Mouse (Mus musculus): Measurements from ENCODE around the gene Rapgefl1. TPM values are rescaled to one million over a fixed set of nuclear protein-coding genes. Genes with fewer than 3 reads are reported as not detected.

Rapgefl1 gene
- total and polyA plus RNA-seq, 3 experiments, result 0.08 to 0.29 TPM; not detected in 1

GRCm38 (mm10) chr11:98863028-98863750 is 26.6 kb downstream of the Rapgefl1 start, which contains the start of gene Wipf2:
TSS of gene Wipf2 (plus strand) at chr11:98863638.
- H3K4me3 ChIP-seq (replicated peaks in 1 of 3; ENCODE audit: low read depth in 2 of 3, low read length in 2 of 3, poor library complexity in 1 of 3), result peak within 1 kb of the TSS; percentile 73 to 90 (median 78)
- DNase-seq (ENCODE audit: extremely low read depth), result peak; percentile 99
- no peaks in the 10 kb centered on the region for H3K9me3 ChIP-seq (replicated peaks; ENCODE audit: low read length)
- peaks cover 9 to 19% of the 10 kb centered on the region in 2 experiments for H3K4me1 ChIP-seq (ENCODE audit: control insufficient read depth in 1 of 2, insufficient read depth in 2 of 2)
- H3K9ac ChIP-seq (ENCODE audit: insufficient read depth, low read depth), result peak within 1 kb of the TSS; percentile 90
- in situ Hi-C loops (cut with MboI; ENCODE audit: low pct_ligation_motif_present, low pct_unique_long_range_greater_than_20kb, low sequenced_read_pairs), result loop anchor here (5.0 kb wide), 1 partner anchor 39 kb away; no protein-coding TSS in a partner anchor
- dilution Hi-C loops (cut with MboI; ENCODE audit: extremely low pct_ligation_motif_present, extremely low pct_unique_long_range_greater_than_20kb, low sequenced_read_pairs), result no loop called here
- TF ChIP-seq POLR2AphosphoS2 (IDR thresholded peaks at IDR 0.05; ENCODE audit: low read depth, low read length), result no peak
- no peak for TF ChIP-seq RAD21 (IDR thresholded peaks at IDR 0.05; ENCODE audit: low read depth, low read length)
- no peak for TF ChIP-seq PAX5 (IDR thresholded peaks at IDR 0.05; ENCODE audit: low read length)
- no peak for TF ChIP-seq ZKSCAN1 (IDR thresholded peaks at IDR 0.05; ENCODE audit: borderline replicate concordance, low read depth, low read length)
- TF ChIP-seq CTCF (conservative IDR thresholded peaks at IDR 0.05 in 1 of 2, IDR thresholded peaks at IDR 0.05 in 1 of 2; ENCODE audit: low read depth in 2 of 2, low read length in 2 of 2), result peak in 1 of 2 experiments; percentile 62; a peak in 2 of 4 replicates
- no peak for TF ChIP-seq MAFK (IDR thresholded peaks at IDR 0.05; ENCODE audit: insufficient replicate concordance, low read length)
- no peak for TF ChIP-seq EP300 (IDR thresholded peaks at IDR 0.05; ENCODE audit: low read length)
- TF ChIP-seq ETS1 (conservative IDR thresholded peaks at IDR 0.05; ENCODE audit: low read depth, low read length), result peak; percentile 33; the same call in 1 of the 2 replicates
- TF ChIP-seq JUND (conservative IDR thresholded peaks at IDR 0.05; ENCODE audit: low read depth, low read length), result no peak
- TF ChIP-seq NRF1 (IDR thresholded peaks at IDR 0.05; ENCODE audit: low read depth, low read length), result peak; percentile 93
- peak; percentile 91 for TF ChIP-seq MXI1 (IDR thresholded peaks at IDR 0.05; ENCODE audit: low read depth, low read length)
- peak; percentile 61 for TF ChIP-seq IRF4 (IDR thresholded peaks at IDR 0.05; ENCODE audit: low read depth, low read length)
- TF ChIP-seq MYC (IDR thresholded peaks at IDR 0.05; ENCODE audit: low read depth, low read length), result peak; percentile 96
- peak; percentile 79 for TF ChIP-seq ZMIZ1 (IDR thresholded peaks at IDR 0.05; ENCODE audit: low read depth, low read length)
- TF ChIP-seq TBP (conservative IDR thresholded peaks at IDR 0.05; ENCODE audit: low read depth, low read length), result 0 out of 2 replicates have a peak, but pooled peaks have one; percentile 40
- TF ChIP-seq E2F4 (IDR thresholded peaks at IDR 0.05; ENCODE audit: insufficient replicate concordance, low read depth, low read length), result no peak
- TF ChIP-seq ZNF384 (IDR thresholded peaks at IDR 0.05; ENCODE audit: low read depth, low read length), result no peak
- TF ChIP-seq MEF2A (IDR thresholded peaks at IDR 0.05; ENCODE audit: borderline replicate concordance, low read depth, low read length), result peak; percentile 76
- TF ChIP-seq USF1 (IDR thresholded peaks at IDR 0.05; ENCODE audit: low read depth, low read length), result peak; percentile 78
- peak; percentile 80; the same call in 1 of the 2 replicates for TF ChIP-seq SIN3A (IDR thresholded peaks at IDR 0.05; ENCODE audit: low read length)
- TF ChIP-seq HCFC1 (IDR thresholded peaks at IDR 0.05; ENCODE audit: low read depth, low read length), result peak; percentile 87
- no peak for TF ChIP-seq GABPA (IDR thresholded peaks at IDR 0.05; ENCODE audit: insufficient replicate concordance, low read depth, low read length)
- peak; percentile 98 for TF ChIP-seq MAX (IDR thresholded peaks at IDR 0.05; ENCODE audit: low read length)
- TF ChIP-seq MAZ (IDR thresholded peaks at IDR 0.05; ENCODE audit: low read depth, low read length), result peak; percentile 94; the same call in 1 of the 2 replicates
- no peak for TF ChIP-seq ZC3H11A (IDR thresholded peaks at IDR 0.05; ENCODE audit: low read depth, low read length)
- TF ChIP-seq BHLHE40 (IDR thresholded peaks at IDR 0.05; ENCODE audit: low read depth, low read length), result peak; percentile 90
- TF ChIP-seq SMC3 (IDR thresholded peaks at IDR 0.05; ENCODE audit: low read depth, low read length), result no peak
- no peak for TF ChIP-seq JUN (IDR thresholded peaks at IDR 0.05; ENCODE audit: insufficient read depth, low read depth, low read length)
- no peak; the same call in 1 of the 2 replicates for TF ChIP-seq KAT2A (IDR thresholded peaks at IDR 0.05; ENCODE audit: insufficient replicate concordance, low read length)
- peak; percentile 65; the same call in 1 of the 2 replicates for TF ChIP-seq TCF12 (IDR thresholded peaks at IDR 0.05; ENCODE audit: low read depth, low read length)
- TF ChIP-seq USF2 (conservative IDR thresholded peaks at IDR 0.05; ENCODE audit: low read depth, low read length), result no peak
- no peak for TF ChIP-seq CHD2 (IDR thresholded peaks at IDR 0.05; ENCODE audit: low read length)
- TF ChIP-seq POLR2A (IDR thresholded peaks at IDR 0.05; ENCODE audit: low read depth, low read length), result peak; percentile 98
- TF ChIP-seq CHD1 (IDR thresholded peaks at IDR 0.05; ENCODE audit: low read depth, low read length), result no peak
- no peak for TF ChIP-seq RCOR1 (conservative IDR thresholded peaks at IDR 0.05; ENCODE audit: low read depth, low read length)
- TF ChIP-seq UBTF (IDR thresholded peaks at IDR 0.05; ENCODE audit: low read depth, low read length), result no peak
- peak; percentile 99 for TF ChIP-seq ELF1 (IDR thresholded peaks at IDR 0.05; ENCODE audit: low read depth, low read length)
- peak; percentile 94 for TF ChIP-seq NELFE (IDR thresholded peaks at IDR 0.05; ENCODE audit: low read depth, low read length)
- H3K27ac ChIP-seq (ENCODE audit: insufficient read depth, low read depth), result peak within 1 kb of the TSS; percentile 54; the same call in 1 of the 2 replicates
- no peaks in the 10 kb centered on the region for H3K27me3 ChIP-seq (replicated peaks)
- H3K79me2 ChIP-seq (replicated peaks; ENCODE audit: control insufficient read depth, extremely low read depth, insufficient read depth, poor library complexity, severe bottlenecking), result peaks cover 22% of the 10 kb centered on the region
- H3K4me2 ChIP-seq (ENCODE audit: insufficient read depth, low read depth, poor library complexity, severe bottlenecking), result peak within 1 kb of the TSS; percentile 41
- peaks cover 18 to 24% of the 10 kb centered on the region in 2 experiments for H3K36me3 ChIP-seq (replicated peaks in 1 of 2; ENCODE audit: control insufficient read depth in 1 of 2, insufficient read depth in 1 of 2, low read length in 1 of 2)
